Mouse (Mus musculus) C2C12 (cell line): Measurements from ENCODE around the gene Fezf2.

Source experiments
- CTCF ChIP-seq: IDR thresholded peaks from one replicate; pipeline ENCODE4 v1.5.1; 2011; ENCODE audit not compliant: control insufficient read depth, insufficient read depth, insufficient read length
- MAX ChIP-seq: IDR thresholded peaks from one replicate; pipeline ENCODE4 v1.6.1; 2011; ENCODE audit warnings: mild to moderate bottlenecking, control low read depth
- MYOD1 ChIP-seq: IDR thresholded peaks from one replicate; pipeline ENCODE4 v1.6.1; 2011; ENCODE audit warnings: low read depth; ENCODE audit not compliant: control insufficient read depth, insufficient read length
- MYOG ChIP-seq: IDR thresholded peaks from one replicate; pipeline ENCODE4 v1.6.1; 2011; ENCODE audit not compliant: control insufficient read depth, insufficient read length; ENCODE audit errors: extremely low read depth

DNA sequence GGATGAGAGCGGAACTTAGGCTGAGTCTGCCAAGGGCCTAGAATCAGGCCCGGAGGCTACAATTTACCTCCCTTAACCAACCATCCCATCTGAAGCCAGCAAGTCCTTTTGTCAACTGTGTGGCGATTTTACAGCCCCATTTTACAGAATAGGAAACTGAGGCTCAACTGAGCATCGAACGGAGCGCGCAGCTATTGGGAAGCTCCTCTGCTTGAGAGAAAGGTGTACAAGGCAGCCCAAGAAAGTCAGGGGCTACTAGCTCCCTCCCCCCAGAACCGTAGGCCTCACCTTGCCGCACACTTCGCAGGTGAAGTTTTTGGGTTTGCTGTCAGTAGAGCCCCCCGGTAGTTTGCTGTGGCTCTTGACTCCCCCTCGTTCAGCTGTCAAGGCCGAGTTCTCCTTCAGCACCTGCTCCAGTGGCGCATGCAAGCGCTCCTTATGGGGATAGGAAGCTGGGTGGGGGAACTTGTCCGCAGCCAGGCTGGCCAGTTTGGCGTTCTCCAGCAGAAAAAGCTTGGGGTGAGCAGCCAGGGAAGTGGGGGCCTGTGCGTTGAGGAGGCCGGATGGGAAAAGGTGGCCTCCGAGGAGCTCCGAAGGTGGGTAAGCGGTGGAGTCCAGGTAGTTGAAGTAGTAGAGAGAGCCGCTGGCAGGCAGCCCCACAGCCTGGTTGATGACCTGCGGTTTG, 3.8 kb downstream of the Fezf2 start:
- no peak for TF ChIP-seq CTCF
- TF ChIP-seq MAX: no peak
- no peak for TF ChIP-seq MYOG
- TF ChIP-seq MYOD1: no peak
